Mouse (Mus musculus) layer of hippocampus, adult 18-20 months (tissue): ENCODE measurements around the gene Ccl7. TPM values are rescaled to one million over a fixed set of nuclear protein-coding genes. Genes with fewer than 3 reads are reported as not detected.

ENCODE experiments used
- DNase-seq, 2 experiments: peaks; one replicate each; pipeline ENCODE4 v3.0.0; 2022; ENCODE audit warnings: low spot score in 2 of 2
- total RNA-seq, 2 experiments: library from RNA; stranded (reverse); gene quantifications; 2 replicates each; pipeline ENCODE4 v1.2.3; 2021

Ccl7 gene
- total RNA-seq, 2 experiments from 2014 or later = not detected

- DNase-seq = no peak
Observed at GRCm38 (mm10) chr11:82034446-82034845, 11.1 kb upstream of the Ccl7 start.

GRCm38 (mm10) chr11:82035356-82035755, 10.2 kb upstream of the Ccl7 start, which contains the start of gene Ccl2:
Gene Ccl2, plus strand, starts transcription at chr11:82035571.
- peak; percentile 19 to 62 for DNase-seq

GRCm38 (mm10) chr11:82035857-82036256, 9.7 kb upstream of the Ccl7 start:
- DNase-seq = no peak

GRCm38 (mm10) chr11:82038535-82038934, 7.0 kb upstream of the Ccl7 start, which contains the start of gene Gm17268:
Gene Gm17268, minus strand, starts transcription at chr11:82038562.
- DNase-seq = no peak

- DNase-seq = no peak
Observed at GRCm38 (mm10) chr11:82039132-82039660, 6.3 kb upstream of the Ccl7 start.

GRCm38 (mm10) chr11:82041671-82042080, 3.8 kb upstream of the Ccl7 start:
- DNase-seq = peak in 1 of 2 experiments; percentile 41

- DNase-seq = peak in 1 of 2 experiments; percentile 54
Observed at GRCm38 (mm10) chr11:82047746-82048415, 2.4 kb downstream of the Ccl7 start.

- DNase-seq = no peak
Observed at GRCm38 (mm10) chr11:82053849-82054248, 8.3 kb downstream of the Ccl7 start.

GRCm38 (mm10) chr11:82057646-82058045, 12.1 kb downstream of the Ccl7 start, which contains the start of gene Ccl11:
Gene Ccl11, plus strand, starts transcription at chr11:82057823.
- DNase-seq = peak; percentile 14 to 49

GRCm38 (mm10) chr11:82062226-82062625, 16.7 kb downstream of the Ccl7 start:
- DNase-seq = peak in 1 of 2 experiments; percentile 15

GRCm38 (mm10) chr11:82063454-82063853, 17.9 kb downstream of the Ccl7 start:
- no peak for DNase-seq

- peak in 1 of 2 experiments; percentile 12 for DNase-seq
Observed at GRCm38 (mm10) chr11:82066953-82067571, 21.6 kb downstream of the Ccl7 start.

GRCm38 (mm10) chr11:82071076-82071475, 25.6 kb downstream of the Ccl7 start:
- no peak for DNase-seq

- DNase-seq = peak in 1 of 2 experiments; percentile 19
Observed at GRCm38 (mm10) chr11:82072374-82072773, 26.9 kb downstream of the Ccl7 start.

GRCm38 (mm10) chr11:82072984-82073383, 27.5 kb downstream of the Ccl7 start:
- no peak for DNase-seq

- DNase-seq = no peak
Observed at GRCm38 (mm10) chr11:82073686-82074085, 28.2 kb downstream of the Ccl7 start.

- DNase-seq = no peak
Observed at GRCm38 (mm10) chr11:82077031-82077430, 31.5 kb downstream of the Ccl7 start.

- no peak for DNase-seq
Observed at GRCm38 (mm10) chr11:82078136-82078730, 32.7 kb downstream of the Ccl7 start.

- DNase-seq = no peak
Observed at GRCm38 (mm10) chr11:82080865-82081264, 35.4 kb downstream of the Ccl7 start.

GRCm38 (mm10) chr11:82084360-82084759, 38.8 kb downstream of the Ccl7 start:
- DNase-seq = no peak
